Mouse (Mus musculus): ENCODE measurements around the gene Mis12. TPM values are rescaled to one million over a fixed set of nuclear protein-coding genes. Genes with fewer than 3 reads are reported as not detected.

The Mis12 gene
- total RNA-seq (2021): 10 to 100 TPM; 20.4 to 20.8 TPM
- long read RNA-seq, experiment 1, transcript Mis12-201 (3 exons, 3,003 nt): major isoform, 27 of 30 reads
- long read RNA-seq, experiment 1, partial matches to known transcripts: 0 of 30 reads
- long read RNA-seq, experiment 1, other reads (novel, unspliced or antisense): 3 of 30 reads
- long read RNA-seq, experiment 2, transcript Mis12-201 (3 exons, 3,003 nt): major isoform, 15 of 17 reads
- long read RNA-seq, experiment 2, partial matches to known transcripts: 1 of 17 reads
- long read RNA-seq, experiment 2, other reads (novel, unspliced or antisense): 1 of 17 reads

- DNase-seq (ENCODE audit: low spot score in 2 of 2): peak; percentile 97 to 98
These were observed at the start of gene Mis12, which contains the start of gene Derl2 for GRCm38 (mm10) chr11:71019201-71020068. Gene Mis12 (plus strand): TSS chr11:71019611. Gene Derl2 (minus strand): TSS chr11:71019841.

GRCm38 (mm10) chr11:70969821-70970559 is 49.4 kb upstream of the Mis12 start, which contains the start of the genes Nup88 and Rpain:
Gene Nup88 (minus strand): TSS chr11:70969973.
Gene Rpain (plus strand): TSS chr11:70970213.
- DNase-seq (ENCODE audit: low spot score in 2 of 2): peak; percentile 90 to 92

- no peak for DNase-seq (ENCODE audit: low spot score in 2 of 2)
These were observed 48.6 kb upstream of the Mis12 start for GRCm38 (mm10) chr11:70970560-70971540.

GRCm38 (mm10) chr11:70972586-70972985 is 46.8 kb upstream of the Mis12 start:
- DNase-seq (ENCODE audit: low spot score in 2 of 2): no peak

- no peak for DNase-seq (ENCODE audit: low spot score in 2 of 2)
These were observed 45.5 kb upstream of the Mis12 start for GRCm38 (mm10) chr11:70973947-70974346.

- no peak for DNase-seq (ENCODE audit: low spot score in 2 of 2)
These were observed 44.2 kb upstream of the Mis12 start for GRCm38 (mm10) chr11:70975193-70975592.

- no peak for DNase-seq (ENCODE audit: low spot score in 2 of 2)
These were observed 42.1 kb upstream of the Mis12 start for GRCm38 (mm10) chr11:70977293-70977692.

- no peak for DNase-seq (ENCODE audit: low spot score in 2 of 2)
These were observed 39.2 kb upstream of the Mis12 start for GRCm38 (mm10) chr11:70980232-70980631.

GRCm38 (mm10) chr11:70980751-70981510 is 38.5 kb upstream of the Mis12 start:
- DNase-seq (ENCODE audit: low spot score in 2 of 2): no peak

- no peak for DNase-seq (ENCODE audit: low spot score in 2 of 2)
These were observed 37.4 kb upstream of the Mis12 start for GRCm38 (mm10) chr11:70982030-70982429.

- DNase-seq (ENCODE audit: low spot score in 2 of 2): peak; percentile 96
These were observed 36.7 kb upstream of the Mis12 start, which contains the start of gene C1qbp for GRCm38 (mm10) chr11:70982557-70983228. Gene C1qbp (minus strand): TSS chr11:70983026.

- DNase-seq (ENCODE audit: low spot score in 2 of 2): peak; percentile 32 to 45
These were observed 18.2 kb upstream of the Mis12 start for GRCm38 (mm10) chr11:71001167-71001566.

GRCm38 (mm10) chr11:71003611-71004315 is 15.6 kb upstream of the Mis12 start:
- DNase-seq (ENCODE audit: low spot score in 2 of 2): no peak

- DNase-seq (ENCODE audit: low spot score in 2 of 2): peak; percentile 96 to 98
These were observed 15.1 kb upstream of the Mis12 start, which contains the start of gene Dhx33 for GRCm38 (mm10) chr11:71004316-71004773. Gene Dhx33 (minus strand): TSS chr11:71004437.

GRCm38 (mm10) chr11:71005046-71005445 is 14.4 kb upstream of the Mis12 start:
- no peak for DNase-seq (ENCODE audit: low spot score in 2 of 2)

GRCm38 (mm10) chr11:71007026-71007425 is 12.4 kb upstream of the Mis12 start:
- DNase-seq (ENCODE audit: low spot score in 2 of 2): no peak

GRCm38 (mm10) chr11:71007831-71008230 is 11.6 kb upstream of the Mis12 start:
- no peak for DNase-seq (ENCODE audit: low spot score in 2 of 2)

GRCm38 (mm10) chr11:71008321-71008720 is 11.1 kb upstream of the Mis12 start:
- DNase-seq (ENCODE audit: low spot score in 2 of 2): no peak
